Mouse (Mus musculus) retina, adult 2 months (tissue): ENCODE measurements around the gene Gm20696.

ENCODE experiments used
- DNase-seq: peaks from one replicate; pipeline ENCODE4 v3.0.0-alpha.2; 2012; ENCODE audit warnings: low read depth, low spot score

Gene Gm20696

GRCm38 (mm10) chr6:99359765-99360499 is 306.7 kb downstream of the Gm20696 start:
- no peak for DNase-seq

- no peak for DNase-seq
These were observed 307.4 kb downstream of the Gm20696 start for GRCm38 (mm10) chr6:99359036-99359698.

GRCm38 (mm10) chr6:99357931-99358330 is 308.7 kb downstream of the Gm20696 start:
- no peak for DNase-seq

GRCm38 (mm10) chr6:99354338-99354737 is 312.3 kb downstream of the Gm20696 start:
- no peak for DNase-seq

GRCm38 (mm10) chr6:99353441-99353840 is 313.2 kb downstream of the Gm20696 start:
- DNase-seq, result no peak

- no peak for DNase-seq
These were observed 316.0 kb downstream of the Gm20696 start for GRCm38 (mm10) chr6:99350566-99350965.

- no peak for DNase-seq
These were observed 316.4 kb downstream of the Gm20696 start for GRCm38 (mm10) chr6:99350156-99350555.

- no peak for DNase-seq
These were observed 318.8 kb downstream of the Gm20696 start for GRCm38 (mm10) chr6:99347836-99348235.

- no peak for DNase-seq
These were observed 321.6 kb downstream of the Gm20696 start for GRCm38 (mm10) chr6:99344966-99345365.

- DNase-seq, result no peak
These were observed 322.2 kb downstream of the Gm20696 start for GRCm38 (mm10) chr6:99344357-99344756.

GRCm38 (mm10) chr6:99343815-99344214 is 322.8 kb downstream of the Gm20696 start:
- no peak for DNase-seq

GRCm38 (mm10) chr6:99342416-99342815 is 324.2 kb downstream of the Gm20696 start:
- no peak for DNase-seq

GRCm38 (mm10) chr6:99340902-99341301 is 325.7 kb downstream of the Gm20696 start:
- DNase-seq, result no peak

GRCm38 (mm10) chr6:99339986-99340721 is 326.4 kb downstream of the Gm20696 start:
- no peak for DNase-seq

GRCm38 (mm10) chr6:99339343-99339620 is 327.3 kb downstream of the Gm20696 start:
- no peak for DNase-seq

- no peak for DNase-seq
These were observed 327.8 kb downstream of the Gm20696 start for GRCm38 (mm10) chr6:99338593-99339342.

- no peak for DNase-seq
These were observed 328.4 kb downstream of the Gm20696 start for GRCm38 (mm10) chr6:99338174-99338573.

GRCm38 (mm10) chr6:99337575-99337974 is 329.0 kb downstream of the Gm20696 start:
- no peak for DNase-seq

GRCm38 (mm10) chr6:99336191-99336590 is 330.4 kb downstream of the Gm20696 start:
- no peak for DNase-seq

GRCm38 (mm10) chr6:99335174-99335830 is 331.3 kb downstream of the Gm20696 start:
- no peak for DNase-seq

GRCm38 (mm10) chr6:99334255-99334654 is 332.3 kb downstream of the Gm20696 start:
- DNase-seq, result no peak
